Mouse (Mus musculus) MEL (cell line): ENCODE data around the gene Megf8. TPM values are rescaled to one million over a fixed set of nuclear protein-coding genes. Genes with fewer than 3 reads are reported as not detected.

ENCODE experiments used
- DNase-seq: peaks from one replicate; pipeline ENCODE4 v3.0.0; 2011; ENCODE audit warnings: low read depth, low spot score
- H3K27ac ChIP-seq: 2 replicates; pipeline ENCODE4 v1.5.1; 2012; ENCODE audit warnings: low read depth, mild to moderate bottlenecking, control low read depth, low read length, moderate library complexity; ENCODE audit not compliant: control insufficient read depth
- H3K27me3 ChIP-seq, 2 experiments: fragments of 150-350 bp in 1 of 2; sonication (generic) in 1 of 2; 2 replicates each; pipeline ENCODE4 v1.6.1; 2012; ENCODE audit warnings: low read length in 2 of 2, mild to moderate bottlenecking in 2 of 2, improper control_type of control experiment in 1 of 2, moderate library complexity in 1 of 2; ENCODE audit not compliant: insufficient read depth in 2 of 2, control insufficient read depth in 1 of 2
- H3K36me3 ChIP-seq, 2 experiments: 2 replicates each; pipeline ENCODE4 v1.6.1; 2012 to 2014; ENCODE audit warnings: low read length in 2 of 2, improper control_type of control experiment in 1 of 2, inconsistent platforms in 1 of 2, mild to moderate bottlenecking in 1 of 2; ENCODE audit not compliant: insufficient read depth in 2 of 2, control insufficient read depth in 1 of 2
- H3K4me1 ChIP-seq, 2 experiments: fragments of 150-350 bp in 1 of 2; sonication (generic) in 1 of 2; 2 replicates each; pipeline ENCODE4 v1.6.1; 2012; ENCODE audit warnings: low read length in 2 of 2, improper control_type of control experiment in 1 of 2, mild to moderate bottlenecking in 1 of 2; ENCODE audit not compliant: insufficient read depth in 2 of 2, control insufficient read depth in 1 of 2
- H3K4me3 ChIP-seq, 2 experiments: fragments of 150-350 bp in 1 of 2; sonication (generic) in 1 of 2; 2 replicates each; pipeline ENCODE4 v1.5.1; 2012; ENCODE audit warnings: low read depth in 2 of 2, low read length in 2 of 2, mild to moderate bottlenecking in 2 of 2, moderate library complexity in 2 of 2, control low read depth in 1 of 2, improper control_type of control experiment in 1 of 2; ENCODE audit not compliant: control insufficient read depth in 1 of 2, insufficient read depth in 1 of 2
- H3K79me2 ChIP-seq: 2 replicates; pipeline ENCODE4 v1.6.1; 2012; ENCODE audit warnings: mild to moderate bottlenecking, low read length, moderate library complexity; ENCODE audit not compliant: control insufficient read depth, poor library complexity, insufficient read depth
- H3K9ac ChIP-seq: 2 replicates; pipeline ENCODE4 v1.6.1; 2012; ENCODE audit warnings: low read depth, mild to moderate bottlenecking, control low read depth, low read length, moderate library complexity; ENCODE audit not compliant: control insufficient read depth, poor library complexity, severe bottlenecking
- H3K9me3 ChIP-seq: fragments of 150-350 bp; sonication (generic); replicated peaks from 2 replicates; pipeline ENCODE4 v1.6.1; 2012; ENCODE audit warnings: mild to moderate bottlenecking, low read length, improper control_type of control experiment, moderate library complexity; ENCODE audit not compliant: insufficient read depth
- CHD2 ChIP-seq: IDR thresholded peaks from 2 replicates; pipeline ENCODE4 v1.6.1; 2011; ENCODE audit warnings: low read length, improper control_type of control experiment
- ELF1 ChIP-seq: IDR thresholded peaks from 2 replicates; pipeline ENCODE4 v1.6.1; 2014; ENCODE audit warnings: low read depth, mild to moderate bottlenecking, inconsistent platforms, low read length, improper control_type of control experiment, moderate library complexity
- EP300 ChIP-seq, 2 experiments: IDR thresholded peaks; 2 replicates each; pipeline ENCODE4 v1.6.1; 2011; ENCODE audit warnings: improper control_type of control experiment in 2 of 2, low read length in 2 of 2, low read depth in 1 of 2, mild to moderate bottlenecking in 1 of 2
- HCFC1 ChIP-seq: IDR thresholded peaks from 2 replicates; pipeline ENCODE4 v1.6.1; 2012; ENCODE audit warnings: low read depth, mild to moderate bottlenecking, inconsistent platforms, low read length, improper control_type of control experiment, moderate library complexity
- JUND ChIP-seq: IDR thresholded peaks from 2 replicates; pipeline ENCODE4 v1.6.1; 2011; ENCODE audit warnings: low read depth, mild to moderate bottlenecking, improper control_type of control experiment, low read length
- KAT2A ChIP-seq: conservative IDR thresholded peaks from 2 replicates; pipeline ENCODE4 v1.6.1; 2012; ENCODE audit warnings: low read depth, low read length, improper control_type of control experiment, inconsistent platforms
- MAX ChIP-seq: IDR thresholded peaks from 2 replicates; pipeline ENCODE4 v1.6.1; 2011; ENCODE audit warnings: low read length, improper control_type of control experiment
- MEF2A ChIP-seq: IDR thresholded peaks from 2 replicates; pipeline ENCODE4 v1.6.1; 2014; ENCODE audit warnings: low read depth, mild to moderate bottlenecking, inconsistent platforms, low read length, improper control_type of control experiment; ENCODE audit not compliant: poor library complexity, insufficient replicate concordance, severe bottlenecking; ENCODE audit errors: extremely low read depth
- MXI1 ChIP-seq: IDR thresholded peaks from 2 replicates; pipeline ENCODE4 v1.6.1; 2011; ENCODE audit warnings: mild to moderate bottlenecking, low read depth, low read length, improper control_type of control experiment
- MYC ChIP-seq: IDR thresholded peaks from 2 replicates; pipeline ENCODE4 v1.6.1; 2011; ENCODE audit warnings: low read depth, mild to moderate bottlenecking, low read length, improper control_type of control experiment, moderate library complexity
- NELFE ChIP-seq: IDR thresholded peaks from 2 replicates; pipeline ENCODE4 v1.6.1; 2011; ENCODE audit warnings: low read depth, low read length, improper control_type of control experiment
- NRF1 ChIP-seq: IDR thresholded peaks from 2 replicates; pipeline ENCODE4 v1.6.1; 2014; ENCODE audit warnings: low read depth, mild to moderate bottlenecking, inconsistent platforms, low read length, improper control_type of control experiment, moderate library complexity; ENCODE audit not compliant: poor library complexity, insufficient read depth, severe bottlenecking
- POLR2A ChIP-seq, 2 experiments: IDR thresholded peaks; 2 replicates each; pipeline ENCODE4 v1.6.1; 2011 to 2012; ENCODE audit warnings: low read length in 2 of 2, mild to moderate bottlenecking in 2 of 2, control low read depth in 1 of 2, improper control_type of control experiment in 1 of 2, low read depth in 1 of 2, moderate library complexity in 1 of 2; ENCODE audit not compliant: control insufficient read depth in 1 of 2, insufficient read depth in 1 of 2, poor library complexity in 1 of 2
- SIN3A ChIP-seq: IDR thresholded peaks from 2 replicates; pipeline ENCODE4 v1.6.1; 2012; ENCODE audit warnings: low read length, improper control_type of control experiment, inconsistent platforms
- TBP ChIP-seq: IDR thresholded peaks from 2 replicates; pipeline ENCODE4 v1.8.0; 2011; ENCODE audit warnings: low read depth, low read length, improper control_type of control experiment
- USF1 ChIP-seq: IDR thresholded peaks from 2 replicates; pipeline ENCODE4 v1.6.1; 2014; ENCODE audit warnings: low read depth, mild to moderate bottlenecking, inconsistent platforms, low read length, improper control_type of control experiment, moderate library complexity
- ZMIZ1 ChIP-seq: IDR thresholded peaks from 2 replicates; pipeline ENCODE4 v1.6.1; 2012; ENCODE audit warnings: low read depth, mild to moderate bottlenecking, inconsistent platforms, low read length, improper control_type of control experiment, moderate library complexity
- ZNF384 ChIP-seq: IDR thresholded peaks from 2 replicates; pipeline ENCODE4 v1.6.1; 2012; ENCODE audit warnings: low read depth, mild to moderate bottlenecking, inconsistent platforms, low read length, improper control_type of control experiment
- polyA plus RNA-seq, 2 experiments: library from polyadenylated mRNA; stranded (reverse) in 1 of 2; unstranded in 1 of 2; fragments of >175 nt in 1 of 2; fragments of >200 nt in 1 of 2; gene quantifications; 2 replicates each; pipeline versions ENCODE4 v1.2.1 to v1.2.4; 2012; ENCODE audit warnings: low replicate concordance in 2 of 2, low read depth in 1 of 2; ENCODE audit not compliant: insufficient read length in 2 of 2, insufficient read depth in 1 of 2, missing spikeins in 1 of 2
- total RNA-seq: library from RNA; depleted of rRNA; stranded (reverse); fragments of 300-350 nt; gene quantifications from 2 replicates; pipeline ENCODE4 v1.2.3, GENCODE M21; 2012

The Megf8 gene
- total and polyA plus RNA-seq, 3 experiments = 12.7 to 22.0 TPM; not detected in 1

- no peak for TF ChIP-seq JUND
- no peak for TF ChIP-seq ZNF384
Observed at GRCm38 (mm10) chr7:25267301-25267750, 49.6 kb upstream of the Megf8 start, which contains the start of gene Cic (continued).

DNA sequence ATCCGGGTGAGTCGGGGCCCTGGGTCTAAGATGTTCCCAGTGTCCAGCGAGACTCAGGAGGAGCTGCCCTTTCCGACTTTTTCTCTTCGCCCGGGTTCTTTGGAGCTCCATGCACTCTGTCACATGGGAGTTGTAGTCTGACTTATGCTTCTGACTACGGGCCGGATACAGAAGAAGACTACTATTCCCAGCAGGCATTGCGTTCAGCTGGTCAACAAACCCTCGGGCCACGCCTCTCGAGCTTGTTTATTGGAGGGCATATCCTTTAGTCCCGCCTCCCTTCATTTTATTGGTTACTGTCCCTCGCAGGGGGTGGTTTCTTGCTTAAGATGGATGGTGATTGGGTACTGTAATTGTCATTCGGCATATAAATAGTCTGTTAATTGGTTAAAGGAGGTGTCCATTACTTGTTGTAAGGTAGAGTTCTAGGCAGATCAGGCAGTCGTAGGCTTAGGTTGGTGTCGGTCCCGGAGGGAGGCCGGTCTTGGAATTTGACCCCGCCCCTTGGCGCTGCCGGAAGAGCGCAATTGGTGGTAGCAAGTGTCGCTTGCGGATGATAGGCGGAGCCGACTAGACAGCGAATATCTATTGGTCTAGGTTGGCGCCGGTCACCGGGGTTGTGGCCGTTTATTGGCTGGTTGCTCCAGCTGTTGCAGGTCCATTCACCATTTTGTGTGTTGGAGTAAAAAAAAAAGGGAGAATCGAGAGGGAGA is 49.1 kb upstream of the Megf8 start:
- H3K9ac ChIP-seq = peak overlapping the region; percentile 95
- H3K4me3 ChIP-seq = peak overlapping the region; percentile 66 to 85
- TF ChIP-seq CHD2 (peak; percentile 93), ZNF384 (peak; percentile 96), POLR2A (IDR thresholded peaks at IDR 0.05; ENCODE audit: control insufficient read depth in 1 of 2, insufficient read depth in 1 of 2, low read depth in 1 of 2, low read length in 2 of 2, poor library complexity in 1 of 2) (peak in 1 of 2 experiments; percentile 53; a peak in 1 of 4 replicates), NRF1 (peak; percentile 16; the same call in 1 of the 2 replicates), SIN3A (peak; percentile 43), ZMIZ1 (no peak), EP300 (IDR thresholded peaks at IDR 0.05; ENCODE audit: low read depth in 1 of 2, low read length in 2 of 2) (no peak), MYC (0 out of 2 replicates have a peak, but pooled peaks have one; percentile 16), MAX (no peak), TBP (peak; percentile 86), KAT2A (peak; percentile 88), MXI1 (no peak), USF1 (0 out of 2 replicates have a peak, but pooled peaks have one; percentile 1), HCFC1 (peak; percentile 97), NELFE (no peak), ELF1 (no peak), JUND (no peak), MEF2A (no peak)
- H3K9me3 ChIP-seq = no peaks in the 10 kb centered on the region
- H3K27ac ChIP-seq = peak overlapping the region; percentile 95
- H3K4me1 ChIP-seq = peaks cover 7 to 33% of the 10 kb centered on the region in 2 experiments; a peak in 3 of 4 replicates
- peaks cover 0 to 23% of the 10 kb centered on the region in 2 experiments; a peak in 2 of 4 replicates for H3K36me3 ChIP-seq
- H3K79me2 ChIP-seq = peaks cover 25% of the 10 kb centered on the region
- peak; percentile 100 for DNase-seq
- H3K27me3 ChIP-seq = no peaks in the 10 kb centered on the region
